17 mouse cellular contexts compared by ENCODE assay signal in the genomic region with DNA sequence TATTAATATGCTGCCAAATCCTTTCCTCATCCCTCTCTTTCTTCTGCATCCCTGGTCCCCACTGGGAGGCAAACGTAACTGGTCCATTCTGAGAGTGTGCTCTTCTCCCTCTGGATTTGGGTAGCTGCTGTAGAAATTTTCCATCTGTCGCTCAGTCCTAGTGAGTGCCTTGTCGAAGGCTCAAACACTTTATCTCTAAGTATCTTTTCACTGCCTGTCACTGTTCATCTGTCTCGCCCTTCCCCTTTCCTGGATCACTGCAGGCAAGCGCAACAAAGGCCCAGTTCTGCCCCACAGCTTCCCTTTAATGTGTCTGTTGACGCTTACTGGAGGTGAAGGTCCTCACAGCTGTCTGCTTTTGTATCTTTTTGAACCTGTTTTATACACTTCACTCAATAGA. TPM values are rescaled to one million over a fixed set of nuclear protein-coding genes. Genes with fewer than 3 reads are reported as not detected.
DNase-seq lines count a peak whose midpoint lies in the region; ATAC-seq and TF ChIP-seq lines count a peak whose summit lies in the region.
"Had no signal": no experiment of that assay in that cellular context is flagged by ENCODE, and none has a peak within 500 bp of the region (broad histone marks: within the 10 kb centered on the region; RNA-seq: fewer than 3 reads in every experiment).

No protein-coding gene starts in this region.

- H3K9me3 ChIP-seq in heart, embryonic 13.5 days, result no peaks in the 10 kb centered on the region
- H3K9me3 ChIP-seq in MEL (replicated peaks; ENCODE audit: insufficient read depth, low read length), result no peaks in the 10 kb centered on the region
- no peaks in the 10 kb centered on the region for H3K9me3 ChIP-seq in embryonic facial prominence, embryonic 14.5 days (ENCODE audit: control insufficient read depth, low read length)
- no peaks in the 10 kb centered on the region for H3K9me3 ChIP-seq in midbrain, embryonic 11.5 days (ENCODE audit: control insufficient read depth, low read length)
- H3K9me3 ChIP-seq: forebrain, embryonic 10.5 days; limb, embryonic 15.5 days; stomach, embryonic 15.5 days had no signal

- H3K4me1 ChIP-seq in heart, embryonic 13.5 days, result peaks cover 28% of the 10 kb centered on the region
- H3K4me1 ChIP-seq in MEL (ENCODE audit: control insufficient read depth in 1 of 2, insufficient read depth in 2 of 2, low read length in 2 of 2), result peaks cover 2 to 3% of the 10 kb centered on the region in 2 experiments; a peak in 3 of 4 replicates
- H3K4me1 ChIP-seq in embryonic facial prominence, embryonic 14.5 days (ENCODE audit: control insufficient read depth, insufficient read depth, low read length), result no peaks in the 10 kb centered on the region
- 0 out of 2 replicates have a peak, but pooled peaks cover 2% of the 10 kb centered on the region for H3K4me1 ChIP-seq in midbrain, embryonic 11.5 days (ENCODE audit: control insufficient read depth, insufficient read depth, low read length)
- no peaks in the 10 kb centered on the region for H3K4me1 ChIP-seq in cerebellum, adult 2 months (ENCODE audit: control insufficient read depth, insufficient read depth, low read length)
- H3K4me1 ChIP-seq: forebrain, embryonic 10.5 days; limb, embryonic 15.5 days; stomach, embryonic 15.5 days had no signal

- no peak overlapping the region for H3K4me3 ChIP-seq in heart, embryonic 13.5 days
- H3K4me3 ChIP-seq in MEL (ENCODE audit: control insufficient read depth in 1 of 2, insufficient read depth in 1 of 2, low read depth in 2 of 2, low read length in 2 of 2), result no peak overlapping the region
- no peak overlapping the region for H3K4me3 ChIP-seq in embryonic facial prominence, embryonic 14.5 days (ENCODE audit: low read depth, low read length)
- H3K4me3 ChIP-seq in midbrain, embryonic 11.5 days (ENCODE audit: low read depth, low read length), result no peak overlapping the region
- no peak overlapping the region for H3K4me3 ChIP-seq in cerebellum, adult 2 months (replicated peaks; ENCODE audit: insufficient read depth, low read depth, low read length)
- H3K4me3 ChIP-seq: forebrain, embryonic 10.5 days; left cerebral cortex, adult 2 months; limb, embryonic 15.5 days; stomach, embryonic 15.5 days had no signal

- WGBS in heart, embryonic 13.5 days, result 32% methylated on average over 6 of the region's 6 CpGs
- 80% methylated on average over 6 of the region's 6 CpGs for WGBS in embryonic facial prominence, embryonic 14.5 days
- WGBS in midbrain, embryonic 11.5 days, result 42% methylated on average over 6 of the region's 6 CpGs
- WGBS in cerebellum, adult 2 months, result 29% methylated on average over 6 of the region's 6 CpGs

- TF ChIP-seq EP300 in MEL (IDR thresholded peaks at IDR 0.05; ENCODE audit: low read depth in 1 of 2, low read length in 2 of 2), result no peak; a peak in 1 of 4 replicates

- peaks cover 1% of the 10 kb centered on the region; the same call in 1 of the 2 replicates for H3K79me2 ChIP-seq in MEL (ENCODE audit: control insufficient read depth, insufficient read depth, low read length, poor library complexity)

- no peak for TF ChIP-seq CTCF in MEL (IDR thresholded peaks at IDR 0.05 in 2 of 3, conservative IDR thresholded peaks at IDR 0.05 in 1 of 3; ENCODE audit: control insufficient read depth in 1 of 3, insufficient read depth in 1 of 3, low read depth in 2 of 3, low read length in 3 of 3, poor library complexity in 1 of 3, severe bottlenecking in 1 of 3)
- no peak for TF ChIP-seq CTCF in cerebellum, adult 2 months (IDR thresholded peaks at IDR 0.05; ENCODE audit: borderline replicate concordance, insufficient read depth, low read depth, low read length)

- no peak; the same call in 1 of the 2 replicates for ATAC-seq in heart, embryonic 13.5 days (ENCODE audit: extremely low read depth, insufficient number of reproducible peaks, low FRiP score, low TSS enrichment)
- no peak for ATAC-seq in embryonic facial prominence, embryonic 14.5 days (ENCODE audit: low read depth)
- peak; percentile 67 for ATAC-seq in midbrain, embryonic 11.5 days (ENCODE audit: low FRiP score)
- ATAC-seq in inflammation-experienced regulatory T-cells, adult 6 months, result no peak

- DNase-seq in heart, postnatal 4 days, result no peak
- DNase-seq in MEL (ENCODE audit: low read depth, low spot score), result peak; percentile 81
- DNase-seq in embryonic facial prominence, embryonic 14.5 days (ENCODE audit: low spot score), result peak; percentile 4
- no peak for DNase-seq in midbrain, embryonic 11.5 days (ENCODE audit: low spot score, missing footprints)
- no peak for DNase-seq in thymus, adult 18-20 months
- DNase-seq in cerebellum, adult 2 months, result no peak
- DNase-seq: adrenal gland, adult 8-10 months; kidney, postnatal 36 days had no signal

- no peak overlapping the region for H3K9ac ChIP-seq in heart, embryonic 13.5 days
- no peak overlapping the region for H3K9ac ChIP-seq in MEL (ENCODE audit: control insufficient read depth, low read depth, low read length, poor library complexity, severe bottlenecking)
- no peak overlapping the region for H3K9ac ChIP-seq in embryonic facial prominence, embryonic 14.5 days (ENCODE audit: low read depth, low read length)
- H3K9ac ChIP-seq in midbrain, embryonic 11.5 days (ENCODE audit: low read length), result no peak overlapping the region
- H3K9ac ChIP-seq: limb, embryonic 15.5 days; stomach, embryonic 15.5 days had no signal

- peak overlapping the region; percentile 78 for H3K27ac ChIP-seq in heart, embryonic 13.5 days (replicated peaks)
- no peak overlapping the region for H3K27ac ChIP-seq in MEL (ENCODE audit: control insufficient read depth, low read depth, low read length)
- H3K27ac ChIP-seq in embryonic facial prominence, embryonic 14.5 days (replicated peaks; ENCODE audit: low read depth, low read length), result no peak overlapping the region
- no peak overlapping the region; the same call in 1 of the 2 replicates for H3K27ac ChIP-seq in midbrain, embryonic 11.5 days (ENCODE audit: low read depth, low read length)
- H3K27ac ChIP-seq in cerebellum, adult 2 months (ENCODE audit: insufficient read depth, low read length), result no peak overlapping the region
- H3K27ac ChIP-seq: forebrain, embryonic 10.5 days; left cerebral cortex, adult 2 months; limb, embryonic 15.5 days; stomach, embryonic 15.5 days had no signal

- no peak for TF ChIP-seq POLR2A in MEL (IDR thresholded peaks at IDR 0.05; ENCODE audit: control insufficient read depth in 1 of 2, insufficient read depth in 1 of 2, low read depth in 1 of 2, low read length in 2 of 2, poor library complexity in 1 of 2)
- no peak for TF ChIP-seq POLR2A in cerebellum, adult 2 months (IDR thresholded peaks at IDR 0.05; ENCODE audit: borderline replicate concordance, insufficient read depth, low read length)

- H3K4me2 ChIP-seq in heart, embryonic 13.5 days, result no peak overlapping the region
- H3K4me2 ChIP-seq in embryonic facial prominence, embryonic 14.5 days (ENCODE audit: low read depth, low read length), result no peak overlapping the region
- H3K4me2 ChIP-seq in midbrain, embryonic 11.5 days, result no peak overlapping the region
- H3K4me2 ChIP-seq: limb, embryonic 15.5 days; stomach, embryonic 15.5 days had no signal

- peaks cover 86% of the 10 kb centered on the region for H3K36me3 ChIP-seq in heart, embryonic 13.5 days
- peaks cover 11 to 26% of the 10 kb centered on the region in 2 experiments for H3K36me3 ChIP-seq in MEL (ENCODE audit: control insufficient read depth in 1 of 2, insufficient read depth in 2 of 2, low read length in 2 of 2)
- peaks cover 89% of the 10 kb centered on the region for H3K36me3 ChIP-seq in embryonic facial prominence, embryonic 14.5 days (ENCODE audit: control insufficient read depth, insufficient read depth, low read length)
- H3K36me3 ChIP-seq in midbrain, embryonic 11.5 days (ENCODE audit: control insufficient read depth, insufficient read depth, low read length), result peaks cover 25% of the 10 kb centered on the region

- no peaks in the 10 kb centered on the region for H3K27me3 ChIP-seq in heart, embryonic 13.5 days (replicated peaks)
- no peaks in the 10 kb centered on the region for H3K27me3 ChIP-seq in MEL (ENCODE audit: control insufficient read depth in 1 of 2, insufficient read depth in 2 of 2, low read length in 2 of 2)
- no peaks in the 10 kb centered on the region for H3K27me3 ChIP-seq in embryonic facial prominence, embryonic 14.5 days (replicated peaks; ENCODE audit: control insufficient read depth, insufficient read depth, low read length)
- no peaks in the 10 kb centered on the region for H3K27me3 ChIP-seq in midbrain, embryonic 11.5 days (ENCODE audit: control insufficient read depth, insufficient read depth, low read length)
- H3K27me3 ChIP-seq in cerebellum, adult 2 months (ENCODE audit: control insufficient read depth, insufficient read depth, low read length), result no peaks in the 10 kb centered on the region
- H3K27me3 ChIP-seq: limb, embryonic 15.5 days; stomach, embryonic 15.5 days had no signal

- no peak for TF ChIP-seq RAD21 in MEL (IDR thresholded peaks at IDR 0.05; ENCODE audit: low read depth, low read length)

RNA-seq across cellular contexts. Expression of a gene that starts 12.6 kb away (rescaled TPM):
- 115 TPM in 2 replicates for polyA plus RNA-seq in heart, embryonic 13.5 days (2015; fragmentation: Nextera tagmentation; extraction: Ambion mirVana)
- total RNA-seq in heart, postnatal 4 days (2021), result 10 to 100 TPM; 65.6 to 67.4 TPM
- total RNA-seq in MEL (2012; rRNA removed), result 9.6 and 9.9 TPM in 2 replicates
- polyA plus RNA-seq in MEL (2012; ENCODE audit: insufficient read depth in 1 of 2, insufficient read length in 2 of 2, low read depth in 1 of 2, low replicate concordance in 2 of 2, missing spikeins in 1 of 2), result 10 to 100 TPM in 1 of 2 experiments, not detected in 1; 38.5 TPM
- polyA plus RNA-seq in embryonic facial prominence, embryonic 14.5 days (2014; fragmentation: Nextera tagmentation; extraction: Ambion mirVana), result 91.3 and 107 TPM in 2 replicates
- polyA plus RNA-seq in midbrain, embryonic 11.5 days (2014; fragmentation: Nextera tagmentation; extraction: Ambion mirVana), result 107 and 108 TPM in 2 replicates
- 100 to 1,000 TPM in 2 of 3 experiments, 10 to 100 TPM in 1; 97.1 to 147 (median 109) TPM for polyA plus RNA-seq in inflammation-experienced regulatory T-cells, adult 6 months (2017; shearing (Covaris generic))
- polyA plus RNA-seq in cerebellum, adult 2 months (2012; rRNA removed), result 84.3 and 89.3 TPM in 2 replicates

RNA-seq across cellular contexts. Expression of a gene that starts 12.9 kb away (rescaled TPM):
- polyA plus RNA-seq in heart, embryonic 13.5 days (2015; fragmentation: Nextera tagmentation; extraction: Ambion mirVana), result 162 and 163 TPM in 2 replicates
- 100 to 1,000 TPM; 160 to 167 TPM for total RNA-seq in heart, postnatal 4 days (2021)
- 90.8 and 92.3 TPM in 2 replicates for total RNA-seq in MEL (2012; rRNA removed)
- 100 to 1,000 TPM in 1 of 2 experiments, 10 to 100 TPM in 1; 81.2 to 118 TPM for polyA plus RNA-seq in MEL (2012; ENCODE audit: insufficient read depth in 1 of 2, insufficient read length in 2 of 2, low read depth in 1 of 2, low replicate concordance in 2 of 2, missing spikeins in 1 of 2)
- polyA plus RNA-seq in embryonic facial prominence, embryonic 14.5 days (2014; fragmentation: Nextera tagmentation; extraction: Ambion mirVana), result 227 and 230 TPM in 2 replicates
- 178 and 194 TPM in 2 replicates for polyA plus RNA-seq in midbrain, embryonic 11.5 days (2014; fragmentation: Nextera tagmentation; extraction: Ambion mirVana)
- polyA plus RNA-seq in inflammation-experienced regulatory T-cells, adult 6 months (2017; shearing (Covaris generic)), result 100 to 1,000 TPM in 1 of 3 experiments, 10 to 100 TPM in 2; 94.5 to 111 (median 98.0) TPM
- 125 and 131 TPM in 2 replicates for polyA plus RNA-seq in cerebellum, adult 2 months (2012; rRNA removed)

RNA-seq across cellular contexts. Expression of a gene that starts 31.4 kb away (rescaled TPM):
- polyA plus RNA-seq in heart, embryonic 13.5 days (2015; fragmentation: Nextera tagmentation; extraction: Ambion mirVana), result 124 and 131 TPM in 2 replicates
- total RNA-seq in heart, postnatal 4 days (2021), result 100 to 1,000 TPM; 129 to 134 TPM
- total RNA-seq in MEL (2012; rRNA removed), result 26.3 and 27.7 TPM in 2 replicates
- 10 to 100 TPM in 1 of 2 experiments, not detected in 1; 53.6 TPM for polyA plus RNA-seq in MEL (2012; ENCODE audit: insufficient read depth in 1 of 2, insufficient read length in 2 of 2, low read depth in 1 of 2, low replicate concordance in 2 of 2, missing spikeins in 1 of 2)
- polyA plus RNA-seq in embryonic facial prominence, embryonic 14.5 days (2014; fragmentation: Nextera tagmentation; extraction: Ambion mirVana), result 130 and 148 TPM in 2 replicates
- polyA plus RNA-seq in midbrain, embryonic 11.5 days (2014; fragmentation: Nextera tagmentation; extraction: Ambion mirVana), result 152 and 153 TPM in 2 replicates
- 10 to 100 TPM; 61.2 to 81.8 (median 78.3) TPM for polyA plus RNA-seq in inflammation-experienced regulatory T-cells, adult 6 months (2017; shearing (Covaris generic))
- 107 and 108 TPM in 2 replicates for polyA plus RNA-seq in cerebellum, adult 2 months (2012; rRNA removed)

RNA-seq across cellular contexts. Expression of a gene that starts 37.8 kb away (rescaled TPM):
- not detected in 2 replicates for polyA plus RNA-seq in heart, embryonic 13.5 days (2015; fragmentation: Nextera tagmentation; extraction: Ambion mirVana)
- total RNA-seq in heart, postnatal 4 days (2021), result not detected
- total RNA-seq in MEL (2012; rRNA removed), result not detected in 2 replicates
- not detected for polyA plus RNA-seq in MEL (2012; ENCODE audit: insufficient read depth in 1 of 2, insufficient read length in 2 of 2, low read depth in 1 of 2, low replicate concordance in 2 of 2, missing spikeins in 1 of 2)
- polyA plus RNA-seq in embryonic facial prominence, embryonic 14.5 days (2014; fragmentation: Nextera tagmentation; extraction: Ambion mirVana), result 1.6 and 1.9 TPM in 2 replicates
- 10.7 and 11.0 TPM in 2 replicates for polyA plus RNA-seq in midbrain, embryonic 11.5 days (2014; fragmentation: Nextera tagmentation; extraction: Ambion mirVana)
- not detected for polyA plus RNA-seq in inflammation-experienced regulatory T-cells, adult 6 months (2017; shearing (Covaris generic))
- polyA plus RNA-seq in cerebellum, adult 2 months (2012; rRNA removed), result 0.05 and 0.07 TPM in 2 replicates
- total RNA-seq: adrenal gland, adult 8-10 months; common myeloid progenitor, adult 5-6 weeks; gastrocnemius, adult 8-10 months had no signal
- polyA plus RNA-seq: intestine, embryonic 14.5 days; stomach, embryonic 15.5 days had no signal

RNA-seq across cellular contexts. Expression of a gene that starts 52.7 kb away (rescaled TPM):
- polyA plus RNA-seq in heart, embryonic 13.5 days (2015; fragmentation: Nextera tagmentation; extraction: Ambion mirVana), result 106 and 108 TPM in 2 replicates
- 100 to 1,000 TPM; 114 to 115 TPM for total RNA-seq in heart, postnatal 4 days (2021)
- 31.7 and 32.1 TPM in 2 replicates for total RNA-seq in MEL (2012; rRNA removed)
- 10 to 100 TPM; 45.8 to 49.0 TPM for polyA plus RNA-seq in MEL (2012; ENCODE audit: insufficient read depth in 1 of 2, insufficient read length in 2 of 2, low read depth in 1 of 2, low replicate concordance in 2 of 2, missing spikeins in 1 of 2)
- 102 and 119 TPM in 2 replicates for polyA plus RNA-seq in embryonic facial prominence, embryonic 14.5 days (2014; fragmentation: Nextera tagmentation; extraction: Ambion mirVana)
- 93.9 and 100.0 TPM in 2 replicates for polyA plus RNA-seq in midbrain, embryonic 11.5 days (2014; fragmentation: Nextera tagmentation; extraction: Ambion mirVana)
- 10 to 100 TPM; 46.7 to 99.2 (median 78.4) TPM for polyA plus RNA-seq in inflammation-experienced regulatory T-cells, adult 6 months (2017; shearing (Covaris generic))
- 118 and 121 TPM in 2 replicates for polyA plus RNA-seq in cerebellum, adult 2 months (2012; rRNA removed)

Comparison
In these comparisons a context has a peak if more than half of its experiments do, and no peak if none do; other contexts are left out.
1. DNase-seq: peak in MEL (single experiment) and embryonic facial prominence, embryonic 14.5 days (single experiment); none in heart, postnatal 4 days (single experiment), midbrain, embryonic 11.5 days (single experiment), thymus, adult 18-20 months (0 of 2) and cerebellum, adult 2 months (0 of 2).